Mouse (Mus musculus): Measurements from ENCODE around the gene Mchr1. TPM values are rescaled to one million over a fixed set of nuclear protein-coding genes. Genes with fewer than 3 reads are reported as not detected.

Mchr1 gene
- polyA plus RNA-seq, 1 experiment from 2014 or later, result 5.8 TPM

DNA sequence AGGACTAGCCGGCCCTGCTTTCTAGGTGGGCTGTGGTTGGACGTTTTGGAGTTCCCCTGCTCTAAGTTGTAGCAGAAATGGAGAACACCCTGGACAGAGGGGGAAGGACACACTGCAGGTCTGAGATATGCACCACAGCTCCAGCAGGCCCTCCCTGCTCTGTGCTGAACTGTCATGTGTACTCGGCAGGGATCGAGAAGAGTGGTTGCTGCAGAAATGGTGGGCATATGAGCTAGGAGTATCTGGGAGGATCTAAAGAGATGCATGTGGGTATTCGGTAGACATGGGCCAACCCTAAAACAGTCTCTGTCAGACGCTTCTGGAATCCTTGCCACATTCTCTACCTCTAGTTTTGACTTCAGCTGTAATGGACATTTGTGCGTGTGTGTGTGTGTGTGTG is 4.0 kb upstream of the Mchr1 start:
- Histone ChIP-seq H3K9me3 (no peaks in the 10 kb centered on the region), H3K27me3 (replicated peaks) (no peaks in the 10 kb centered on the region), H3K9ac (no peak overlapping the region), H3K36me3 (replicated peaks) (no peaks in the 10 kb centered on the region), H3K4me1 (peaks cover 17% of the 10 kb centered on the region), H3K4me3 (no peak overlapping the region), H3K27ac (no peak overlapping the region), H3K4me2 (no peak overlapping the region)
- 81% methylated on average over 7 of the region's 7 CpGs for WGBS
- no peak for ATAC-seq (replicated peaks)

DNA sequence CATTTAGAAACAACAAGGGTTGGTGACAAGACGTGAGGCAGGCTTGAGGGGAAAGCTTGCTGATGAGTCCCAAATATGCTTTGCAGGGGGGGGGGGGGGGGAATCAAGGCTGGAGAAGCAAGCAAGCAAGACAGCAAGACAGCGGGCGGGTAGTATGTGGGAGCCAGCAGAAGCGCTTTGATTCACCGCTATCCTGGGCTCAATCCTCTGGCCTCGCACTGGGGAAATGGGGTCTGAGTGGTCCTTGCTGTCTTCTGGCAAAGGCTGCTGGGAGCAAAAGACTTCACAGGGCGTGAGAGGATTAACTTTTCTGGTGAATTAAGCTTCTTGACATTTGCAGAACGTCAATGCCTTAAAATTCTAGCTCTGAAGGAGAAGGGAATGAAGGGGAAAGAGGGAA is 763 bp downstream of the Mchr1 start:
- Histone ChIP-seq H3K9me3 (no peaks in the 10 kb centered on the region), H3K27ac (peak overlapping the region; percentile 59), H3K27me3 (replicated peaks) (0 out of 2 replicates have a peak, but pooled peaks cover 3% of the 10 kb centered on the region), H3K4me1 (peaks cover 25% of the 10 kb centered on the region), H3K4me3 (peak overlapping the region; percentile 51), H3K4me2 (peak overlapping the region; percentile 80), H3K9ac (peak overlapping the region; percentile 55), H3K36me3 (replicated peaks) (no peaks in the 10 kb centered on the region)
- 3% methylated on average over 8 of the region's 8 CpGs for WGBS
- ATAC-seq (replicated peaks), result peak; percentile 10; the same call in 1 of the 2 replicates

DNA sequence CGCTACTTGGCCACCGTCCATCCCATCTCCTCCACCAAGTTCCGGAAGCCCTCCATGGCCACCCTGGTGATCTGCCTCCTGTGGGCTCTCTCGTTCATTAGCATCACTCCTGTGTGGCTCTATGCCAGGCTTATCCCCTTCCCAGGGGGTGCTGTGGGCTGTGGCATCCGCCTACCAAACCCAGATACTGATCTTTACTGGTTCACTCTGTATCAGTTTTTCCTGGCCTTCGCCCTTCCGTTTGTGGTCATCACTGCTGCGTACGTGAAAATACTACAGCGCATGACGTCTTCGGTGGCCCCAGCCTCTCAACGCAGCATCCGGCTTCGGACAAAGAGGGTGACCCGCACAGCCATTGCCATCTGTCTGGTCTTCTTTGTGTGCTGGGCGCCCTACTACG is 2.2 kb downstream of the Mchr1 start:
- Histone ChIP-seq H3K36me3 (replicated peaks) (no peaks in the 10 kb centered on the region), H3K27ac (no peak overlapping the region), H3K4me1 (peaks cover 25% of the 10 kb centered on the region), H3K27me3 (replicated peaks) (0 out of 2 replicates have a peak, but pooled peaks cover 3% of the 10 kb centered on the region), H3K9me3 (no peaks in the 10 kb centered on the region), H3K9ac (no peak overlapping the region), H3K4me2 (no peak overlapping the region), H3K4me3 (no peak overlapping the region)
- WGBS, result 91% methylated on average over 18 of the region's 18 CpGs
- no peak for ATAC-seq (replicated peaks)

DNA sequence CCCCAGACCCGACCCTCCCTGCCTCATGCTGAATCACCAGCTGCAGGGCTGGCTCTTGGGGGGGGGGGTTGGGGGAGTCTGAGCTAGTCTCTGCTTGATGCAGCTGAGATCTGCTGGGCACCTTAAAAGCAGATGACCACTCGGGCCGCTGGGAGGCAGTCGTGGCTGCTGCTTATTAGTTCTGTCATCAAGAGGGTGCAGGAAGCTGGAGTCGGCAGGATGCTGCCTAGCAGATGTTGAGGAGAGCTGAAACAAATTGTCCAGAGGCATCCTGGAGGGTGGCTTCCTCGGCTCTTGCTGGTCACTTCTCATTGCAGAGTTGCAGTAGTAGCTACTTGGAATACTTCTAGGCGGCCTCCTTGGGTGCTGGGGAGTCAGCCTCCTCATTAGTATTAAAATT is 4.0 kb downstream of the Mchr1 start:
- Histone ChIP-seq H3K4me1 (peaks cover 25% of the 10 kb centered on the region), H3K27ac (no peak overlapping the region), H3K4me3 (no peak overlapping the region), H3K36me3 (replicated peaks) (no peaks in the 10 kb centered on the region), H3K9ac (no peak overlapping the region), H3K9me3 (no peaks in the 10 kb centered on the region), H3K4me2 (no peak overlapping the region), H3K27me3 (replicated peaks) (0 out of 2 replicates have a peak, but pooled peaks cover 3% of the 10 kb centered on the region)
- ATAC-seq (replicated peaks), result no peak
- whole genome bisulfite sequencing, result 30% methylated on average over 7 of the region's 7 CpGs

DNA sequence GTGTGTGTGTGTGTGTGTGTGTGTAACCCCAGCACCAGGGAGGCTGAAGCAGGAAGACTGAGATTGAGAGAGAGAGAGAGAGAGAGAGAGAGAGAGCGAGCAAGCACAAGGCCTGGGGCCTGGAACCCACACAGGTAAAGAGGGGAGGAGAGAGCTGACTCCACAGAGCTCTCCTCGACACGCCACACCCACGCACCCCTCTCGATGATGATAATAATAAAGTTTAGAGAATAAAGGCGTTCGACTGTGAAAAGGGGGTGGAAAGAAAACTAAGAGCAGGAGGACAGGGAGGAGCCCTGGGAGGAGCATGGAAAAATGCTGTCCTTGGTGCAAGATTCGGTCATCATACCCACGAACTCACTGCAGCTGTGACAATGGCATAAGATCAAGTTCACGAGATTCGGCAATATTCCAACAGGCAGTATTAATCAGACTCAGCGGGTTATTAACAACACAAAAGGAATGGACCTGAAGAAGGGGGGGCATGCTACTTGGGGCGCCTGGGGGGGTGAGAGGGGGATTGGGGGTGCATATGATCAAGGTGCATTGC is 4.6 kb downstream of the Mchr1 start:
- no peaks in the 10 kb centered on the region for H3K36me3 ChIP-seq (replicated peaks)
- WGBS, result 72% methylated on average over 13 of the region's 13 CpGs
- H3K4me2 ChIP-seq, result no peak overlapping the region

DNA sequence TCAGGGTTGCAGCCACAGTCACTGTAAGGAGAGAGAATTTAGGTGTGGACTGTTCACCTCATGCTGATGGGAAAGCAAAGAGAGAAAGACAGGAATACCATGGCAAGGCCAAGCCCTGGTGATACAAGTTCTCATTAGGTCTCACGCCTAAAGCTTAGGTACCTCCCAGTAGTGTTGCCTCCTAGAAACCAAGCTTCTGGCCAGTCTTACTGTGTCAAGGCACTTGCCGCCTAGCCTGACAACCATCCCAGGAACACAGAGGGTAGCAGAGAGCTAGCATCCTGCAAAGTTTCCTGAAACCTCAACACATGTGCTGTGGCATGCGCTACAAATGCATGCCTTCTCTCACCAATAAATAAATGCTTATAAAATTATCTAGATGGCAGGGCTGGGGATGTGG is 11.6 kb downstream of the Mchr1 start:
- Histone ChIP-seq H3K9me3 (no peaks in the 10 kb centered on the region), H3K4me2 (no peak overlapping the region), H3K36me3 (replicated peaks) (no peaks in the 10 kb centered on the region), H3K4me1 (no peaks in the 10 kb centered on the region), H3K4me3 (no peak overlapping the region), H3K27ac (no peak overlapping the region), H3K27me3 (replicated peaks) (no peaks in the 10 kb centered on the region), H3K9ac (no peak overlapping the region)
- no peak for ATAC-seq (replicated peaks)
- WGBS, result 96% methylated on average over 3 of the region's 3 CpGs

More for the DNA sequence above, 4.6 kb downstream of the Mchr1 start:
- no peak for ATAC-seq (replicated peaks)
- Histone ChIP-seq H3K9ac (no peak overlapping the region), H3K4me3 (no peak overlapping the region), H3K9me3 (no peaks in the 10 kb centered on the region), H3K4me1 (peaks cover 21% of the 10 kb centered on the region), H3K27me3 (replicated peaks) (0 out of 2 replicates have a peak, but pooled peaks cover 3% of the 10 kb centered on the region), H3K27ac (no peak overlapping the region)

DNA sequence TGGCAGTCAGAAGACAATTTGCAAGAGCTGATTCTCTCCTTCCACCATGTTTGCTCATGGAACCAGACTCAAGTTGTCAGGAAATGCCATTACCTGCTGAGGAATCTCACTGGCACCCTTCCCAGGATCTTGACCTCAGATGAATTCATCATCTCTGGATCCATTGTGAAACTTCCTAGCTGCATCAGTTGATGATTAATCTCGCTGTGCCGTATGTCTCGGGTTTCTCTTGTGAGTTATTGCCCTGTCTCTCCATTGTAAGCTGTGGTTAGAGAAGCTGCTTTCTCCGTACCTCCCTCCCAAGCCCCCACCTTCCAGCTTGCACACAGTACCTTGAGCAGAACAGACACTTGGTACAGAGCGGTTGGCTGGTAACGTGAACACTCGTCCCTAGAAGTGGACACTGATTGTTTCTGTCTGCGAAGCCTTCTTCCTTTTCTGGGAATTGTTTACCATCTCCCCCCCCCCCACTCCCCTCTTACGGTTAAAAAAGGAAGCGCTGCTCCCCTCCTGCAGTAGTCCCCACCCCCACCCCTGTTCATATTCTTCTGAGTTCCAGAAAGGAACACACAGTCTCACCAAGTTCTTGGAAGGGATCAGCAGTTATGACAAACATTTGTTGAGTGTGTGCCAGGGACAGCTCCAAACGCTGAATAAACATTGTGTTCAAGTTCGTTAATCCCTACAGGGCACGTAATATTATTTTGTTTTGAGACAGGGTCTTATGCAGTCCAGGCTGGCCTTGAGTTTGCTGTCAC is 12.5 kb downstream of the Mchr1 start:
- WGBS, result 63% methylated on average over 13 of the region's 13 CpGs
- ATAC-seq (replicated peaks), result no peak
- no peak overlapping the region for H3K4me2 ChIP-seq

DNA sequence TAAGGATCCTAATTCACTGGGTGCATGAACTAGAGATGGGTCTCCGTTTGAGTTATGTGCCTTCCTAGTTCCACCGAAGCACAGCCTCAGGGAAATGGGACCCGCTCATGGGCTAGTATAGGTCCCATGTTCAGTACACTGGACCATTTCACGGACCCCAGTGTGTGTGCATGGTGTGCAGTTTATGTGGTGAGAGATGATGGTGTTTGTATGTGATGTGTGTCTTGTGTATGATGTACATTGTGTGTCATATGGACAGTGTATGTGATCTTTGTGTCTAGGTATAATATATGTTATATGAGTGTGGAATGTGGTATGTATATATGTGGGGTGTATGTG is 13.0 kb downstream of the Mchr1 start:
- H3K36me3 ChIP-seq (replicated peaks), result no peaks in the 10 kb centered on the region
- WGBS, result 86% methylated on average over 4 of the region's 4 CpGs
- no peak overlapping the region for H3K4me3 ChIP-seq
- no peaks in the 10 kb centered on the region for H3K27me3 ChIP-seq (replicated peaks)
- ATAC-seq (replicated peaks), result no peak
- H3K27ac ChIP-seq, result no peak overlapping the region
- H3K9me3 ChIP-seq, result no peaks in the 10 kb centered on the region
- H3K4me1 ChIP-seq, result no peaks in the 10 kb centered on the region
- H3K4me2 ChIP-seq, result no peak overlapping the region
- no peak overlapping the region for H3K9ac ChIP-seq

More for the DNA sequence above, 12.5 kb downstream of the Mchr1 start:
- Histone ChIP-seq H3K4me1 (no peaks in the 10 kb centered on the region), H3K9ac (no peak overlapping the region), H3K27ac (no peak overlapping the region), H3K36me3 (replicated peaks) (no peaks in the 10 kb centered on the region), H3K27me3 (replicated peaks) (no peaks in the 10 kb centered on the region), H3K4me3 (no peak overlapping the region), H3K9me3 (no peaks in the 10 kb centered on the region)

DNA sequence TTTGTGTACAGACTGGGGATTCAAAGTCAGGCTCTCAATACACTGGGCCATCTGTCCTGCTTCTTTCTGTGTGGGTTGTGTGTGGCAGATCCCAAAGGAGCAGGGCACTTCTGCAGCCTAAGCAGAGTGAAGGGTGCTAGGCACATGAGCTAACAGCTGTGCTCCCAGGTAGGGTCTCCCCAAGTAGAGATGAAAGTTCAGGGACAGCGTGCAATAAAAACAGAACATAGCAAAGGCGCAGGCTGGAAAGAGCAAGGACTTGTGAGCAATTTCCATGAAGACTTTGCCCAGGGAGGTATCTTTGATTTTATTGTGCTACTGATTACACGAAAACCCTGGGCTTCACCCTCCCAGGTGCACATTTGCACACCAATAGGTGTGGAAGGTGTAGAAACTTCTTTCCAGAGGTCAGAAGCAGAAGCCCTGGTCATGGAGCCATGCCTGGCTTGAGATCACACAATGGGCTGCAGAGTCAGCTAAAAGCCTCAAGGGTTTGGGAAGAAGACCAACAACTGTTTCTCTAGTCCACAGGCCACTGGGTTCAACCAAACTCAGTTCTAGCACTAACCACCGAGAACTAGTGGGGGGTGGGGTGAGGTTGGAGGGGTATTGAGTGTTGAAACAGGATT is 13.8 kb downstream of the Mchr1 start:
- no peak overlapping the region for H3K4me2 ChIP-seq
- no peak overlapping the region for H3K9ac ChIP-seq
- no peaks in the 10 kb centered on the region for H3K9me3 ChIP-seq
- no peaks in the 10 kb centered on the region for H3K27me3 ChIP-seq (replicated peaks)
- H3K27ac ChIP-seq, result no peak overlapping the region
- WGBS, result 94% methylated on average over 4 of the region's 4 CpGs
- ATAC-seq (replicated peaks), result no peak
- no peaks in the 10 kb centered on the region; the same call in 1 of the 2 replicates for H3K4me1 ChIP-seq
- no peaks in the 10 kb centered on the region for H3K36me3 ChIP-seq (replicated peaks)
- H3K4me3 ChIP-seq, result no peak overlapping the region

DNA sequence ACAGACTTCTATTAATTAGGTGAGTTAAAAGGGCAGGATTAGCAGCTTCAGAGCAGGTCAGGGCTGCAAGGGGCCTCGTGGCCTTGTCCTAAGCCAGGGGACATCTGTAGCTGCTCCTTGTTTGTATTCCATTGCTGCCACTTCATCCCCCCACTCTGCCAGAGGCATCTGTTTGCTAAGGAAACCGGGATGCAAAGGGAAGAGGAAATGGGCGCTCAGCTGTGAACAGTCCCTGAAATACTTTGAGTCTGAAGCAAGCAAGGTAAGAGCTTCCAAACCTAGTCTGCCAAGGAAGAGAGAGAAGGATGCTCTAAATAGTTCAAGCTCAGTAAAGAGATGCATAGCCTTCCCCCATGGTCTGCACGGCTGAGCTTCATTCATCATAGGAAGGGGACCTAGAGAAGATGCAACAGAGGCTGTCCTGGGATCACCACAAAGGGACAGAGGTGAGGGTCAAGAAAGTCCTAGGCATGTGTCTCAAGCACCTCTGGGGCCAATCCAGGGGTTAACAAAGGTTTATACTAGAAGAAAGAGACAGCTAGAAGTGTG is 17.4 kb downstream of the Mchr1 start:
- WGBS, result 57% methylated on average over 4 of the region's 4 CpGs
- H3K27ac ChIP-seq, result no peak overlapping the region
- no peaks in the 10 kb centered on the region for H3K9me3 ChIP-seq
- no peak overlapping the region for H3K4me2 ChIP-seq
- H3K9ac ChIP-seq, result no peak overlapping the region
- no peaks in the 10 kb centered on the region for H3K27me3 ChIP-seq (replicated peaks)
- no peaks in the 10 kb centered on the region for H3K36me3 ChIP-seq (replicated peaks)
- ATAC-seq (replicated peaks), result no peak
- H3K4me1 ChIP-seq, result peaks cover 8% of the 10 kb centered on the region; the same call in 1 of the 2 replicates
- no peak overlapping the region for H3K4me3 ChIP-seq

DNA sequence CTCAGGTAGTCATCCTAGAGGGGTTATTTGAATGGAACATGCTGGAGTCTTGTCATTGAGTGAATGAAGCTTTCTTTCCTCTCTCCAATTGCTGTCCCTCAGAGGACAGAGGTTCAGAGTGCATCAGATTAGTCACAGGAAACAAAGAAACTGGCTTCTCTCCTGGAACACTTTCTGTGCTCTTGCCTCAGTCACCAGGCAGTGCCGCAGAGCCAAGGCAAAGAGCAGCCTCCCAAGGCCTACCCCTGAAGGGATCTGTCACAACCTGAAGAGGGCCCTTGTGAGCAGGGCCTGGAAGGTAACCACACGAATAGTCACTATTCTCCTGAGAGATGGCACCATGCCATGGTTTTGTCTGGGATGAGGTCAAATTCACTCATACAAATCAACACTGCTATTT is 18.3 kb downstream of the Mchr1 start:
- Histone ChIP-seq H3K4me1 (peaks cover 8% of the 10 kb centered on the region; the same call in 1 of the 2 replicates), H3K4me2 (no peak overlapping the region), H3K27ac (no peak overlapping the region), H3K9ac (no peak overlapping the region), H3K36me3 (replicated peaks) (no peaks in the 10 kb centered on the region), H3K4me3 (no peak overlapping the region), H3K27me3 (replicated peaks) (no peaks in the 10 kb centered on the region), H3K9me3 (no peaks in the 10 kb centered on the region)
- no peak for ATAC-seq (replicated peaks)
- 71% methylated on average over 2 of the region's 2 CpGs for WGBS

DNA sequence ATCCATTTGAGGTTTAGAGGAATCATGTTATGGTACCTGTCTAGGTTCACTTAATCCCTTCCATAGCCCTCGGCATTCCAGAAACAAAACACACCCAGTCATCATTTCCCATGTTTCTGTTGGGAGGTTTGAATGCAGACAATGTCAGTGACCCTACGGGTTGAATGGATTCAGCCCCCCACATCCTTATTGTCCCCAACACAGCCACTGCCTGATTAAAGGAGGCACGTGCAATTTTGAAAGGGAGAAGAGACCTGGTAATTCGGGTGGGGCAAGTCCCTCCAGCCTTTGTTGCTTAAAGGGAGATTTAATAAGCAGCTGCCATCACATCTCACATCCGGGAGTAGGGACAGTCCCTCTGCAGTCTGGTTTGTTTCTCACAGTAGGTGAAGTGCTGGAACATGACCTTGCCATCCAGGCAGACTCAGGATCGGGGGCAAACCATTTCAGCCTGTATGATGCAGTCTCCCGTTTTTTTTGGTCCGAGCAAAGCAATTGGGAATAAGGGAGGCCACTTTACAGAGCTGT is 18.9 kb downstream of the Mchr1 start:
- no peaks in the 10 kb centered on the region for H3K36me3 ChIP-seq (replicated peaks)
- H3K27ac ChIP-seq, result peak overlapping the region; percentile 66
- no peak overlapping the region for H3K9ac ChIP-seq
- peaks cover 8% of the 10 kb centered on the region; the same call in 1 of the 2 replicates for H3K4me1 ChIP-seq
- ATAC-seq (replicated peaks), result no peak
- H3K4me3 ChIP-seq, result no peak overlapping the region
- no peaks in the 10 kb centered on the region for H3K9me3 ChIP-seq
- WGBS, result 57% methylated on average over 8 of the region's 8 CpGs
- no peaks in the 10 kb centered on the region for H3K27me3 ChIP-seq (replicated peaks)
- H3K4me2 ChIP-seq, result no peak overlapping the region

All from midbrain, embryonic 15.5 days (tissue).